Mouse (Mus musculus) heart, embryonic 13.5 days (tissue): ENCODE data around the gene Fam170b. TPM values are rescaled to one million over a fixed set of nuclear protein-coding genes. Genes with fewer than 3 reads are reported as not detected.

Experiments used
- ATAC-seq: fragments of 200-750 bp; cut with Nextera tagmentation; 2 replicates; pipeline ENCODE4 v1.8.0; 2017; ENCODE audit warnings: moderate TSS enrichment; ENCODE audit not compliant: insufficient number of reproducible peaks, low FRiP score, low TSS enrichment; ENCODE audit errors: extremely low read depth
- H3K27ac ChIP-seq: fragments of 300-500 bp; sonication (generic); replicated peaks from 2 replicates; pipeline ENCODE4 v1.5.1; 2015; ENCODE audit warnings: moderate library complexity, mild to moderate bottlenecking, inconsistent platforms
- H3K27me3 ChIP-seq: fragments of 300-500 bp; sonication (generic); replicated peaks from 2 replicates; pipeline ENCODE4 v1.6.1; 2015; ENCODE audit warnings: mild to moderate bottlenecking, inconsistent platforms
- H3K36me3 ChIP-seq: fragments of 300-500 bp; sonication (generic); 2 replicates; pipeline ENCODE4 v1.6.1; 2015; ENCODE audit warnings: mild to moderate bottlenecking, inconsistent platforms
- H3K4me1 ChIP-seq: fragments of 300-500 bp; sonication (generic); 2 replicates; pipeline ENCODE4 v1.6.1; 2015; ENCODE audit warnings: inconsistent platforms
- H3K4me2 ChIP-seq: fragments of 300-500 bp; sonication (generic); 2 replicates; pipeline ENCODE4 v1.6.1; 2015; ENCODE audit warnings: inconsistent platforms, mild to moderate bottlenecking, moderate library complexity
- H3K4me3 ChIP-seq: fragments of 300-500 bp; sonication (generic); 2 replicates; pipeline ENCODE4 v1.5.1; 2015; ENCODE audit warnings: moderate library complexity, mild to moderate bottlenecking, inconsistent platforms
- H3K9ac ChIP-seq: fragments of 300-500 bp; sonication (generic); 2 replicates; pipeline ENCODE4 v1.6.1; 2015; ENCODE audit warnings: inconsistent platforms, mild to moderate bottlenecking, moderate library complexity
- H3K9me3 ChIP-seq: fragments of 300-500 bp; sonication (generic); 2 replicates; pipeline ENCODE4 v1.6.1; 2016; ENCODE audit warnings: inconsistent platforms
- WGBS: fragments of 180-500 bp; shearing (Covaris S2); methylation state at CpG from one replicate; pipeline ENCODE4 v1.1.7; 2015; ENCODE audit warnings: mixed read lengths; 5-methylcytosine and 5-hydroxymethylcytosine counted together
- polyA plus RNA-seq: library from polyadenylated mRNA; unstranded; fragments of >200 nt; fragmentation: Nextera tagmentation; extraction: Ambion mirVana; gene quantifications from 2 replicates; pipeline ENCODE4 v1.2.1, GENCODE M21; 2015

The Fam170b gene
- polyA plus RNA-seq, 1 experiment from 2014 or later: 0.08 TPM

DNA sequence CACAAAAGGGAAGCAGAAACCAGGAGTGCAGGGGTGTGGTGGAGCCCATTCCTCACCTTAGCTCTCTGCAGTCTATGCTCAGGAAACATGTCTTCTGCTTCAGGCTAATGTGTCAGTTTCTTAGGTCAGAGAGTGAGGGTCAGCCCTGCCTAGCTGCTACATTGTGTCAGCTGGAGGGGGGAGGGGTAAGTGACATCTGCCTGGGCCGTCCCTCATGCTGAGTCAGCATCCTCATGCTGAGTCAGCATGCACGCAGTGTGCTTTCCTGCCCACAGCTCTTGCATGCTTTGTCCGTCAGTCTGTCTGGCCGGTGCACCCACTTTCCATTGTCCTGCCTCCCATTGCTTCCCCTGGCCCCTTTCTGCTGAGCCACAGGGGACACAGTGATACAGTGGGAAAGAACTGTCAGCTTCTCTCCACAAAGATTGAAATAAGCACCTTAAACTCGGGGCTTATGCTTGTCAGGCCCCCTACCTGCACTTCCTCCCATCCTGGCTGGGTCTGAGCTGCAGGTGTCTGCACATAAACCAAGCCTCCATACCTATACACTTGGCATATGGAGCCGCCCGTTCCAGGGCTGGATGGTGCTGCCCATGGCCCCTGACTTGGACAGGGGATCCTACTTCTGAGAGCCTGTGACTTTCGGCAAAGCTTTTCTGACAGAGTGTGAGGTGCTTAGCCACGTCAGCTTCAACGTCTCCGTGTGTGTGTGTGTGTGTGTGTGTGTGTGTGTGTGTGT lies 26.2 kb downstream of the Fam170b start:
- peak overlapping the region; percentile 68 for H3K27ac ChIP-seq
- H3K9me3 ChIP-seq: no peaks in the 10 kb centered on the region
- peaks cover 6% of the 10 kb centered on the region; the same call in 1 of the 2 replicates for H3K27me3 ChIP-seq
- ATAC-seq: no peak
- peaks cover 18% of the 10 kb centered on the region for H3K36me3 ChIP-seq
- H3K4me2 ChIP-seq: peak overlapping the region; percentile 56; the same call in 1 of the 2 replicates
- peaks cover 58% of the 10 kb centered on the region for H3K4me1 ChIP-seq
- no peak overlapping the region for H3K4me3 ChIP-seq
- peak overlapping the region; percentile 50 for H3K9ac ChIP-seq
- 53% methylated on average over 11 of the region's 11 CpGs for WGBS

DNA sequence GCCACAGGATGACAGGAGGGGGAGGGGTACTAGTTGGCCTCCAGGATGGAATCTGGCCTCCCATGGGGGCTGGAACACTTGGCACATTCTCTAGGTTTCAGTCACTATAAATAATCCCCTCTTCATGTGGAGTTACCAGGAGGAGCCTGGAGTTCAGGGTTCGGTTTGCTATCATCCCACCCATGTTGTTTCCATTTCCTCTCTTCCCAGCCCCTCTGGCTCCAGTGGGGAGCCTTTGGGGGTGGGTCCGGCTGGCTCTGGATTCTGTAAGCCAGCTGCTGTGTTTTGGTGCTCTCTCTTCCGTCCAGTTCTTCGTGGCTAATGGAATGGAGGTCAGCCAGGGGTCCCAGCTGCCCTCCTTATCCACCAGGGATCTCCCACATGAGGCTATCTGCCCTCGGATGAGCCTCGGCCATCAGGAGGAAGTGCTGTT lies 27.4 kb downstream of the Fam170b start:
- peak overlapping the region; percentile 56 for H3K4me2 ChIP-seq
- peaks cover 21% of the 10 kb centered on the region for H3K36me3 ChIP-seq
- H3K27me3 ChIP-seq: peaks cover 6% of the 10 kb centered on the region; the same call in 1 of the 2 replicates
- peaks cover 57% of the 10 kb centered on the region for H3K4me1 ChIP-seq
- H3K4me3 ChIP-seq: peak overlapping the region; percentile 5; the same call in 1 of the 2 replicates
- 7% methylated on average over 6 of the region's 6 CpGs for WGBS
- H3K9ac ChIP-seq: peak overlapping the region; percentile 63
- peak overlapping the region; percentile 91 for H3K27ac ChIP-seq
- no peaks in the 10 kb centered on the region for H3K9me3 ChIP-seq
- peak; percentile 64 for ATAC-seq

DNA sequence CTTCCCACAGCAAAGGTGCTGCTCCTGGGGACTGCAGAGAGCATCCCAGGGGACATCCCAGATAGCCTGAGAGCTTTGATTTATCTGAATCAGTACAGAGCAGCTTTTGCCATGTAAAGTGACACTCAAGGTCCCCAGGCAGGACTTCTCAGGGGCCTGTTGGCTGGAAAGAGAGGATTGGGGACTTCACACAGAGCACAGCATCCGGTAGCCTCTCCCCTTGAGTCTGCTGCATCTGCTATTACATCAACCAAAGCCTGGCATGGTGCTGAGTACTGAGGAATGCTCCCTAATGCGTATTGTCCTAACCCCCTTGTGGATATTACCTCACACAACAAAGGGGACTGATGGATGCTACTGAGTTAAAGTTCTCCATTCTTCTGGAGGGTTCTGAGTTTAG lies 27.9 kb downstream of the Fam170b start:
- H3K9ac ChIP-seq: peak overlapping the region; percentile 63

DNA sequence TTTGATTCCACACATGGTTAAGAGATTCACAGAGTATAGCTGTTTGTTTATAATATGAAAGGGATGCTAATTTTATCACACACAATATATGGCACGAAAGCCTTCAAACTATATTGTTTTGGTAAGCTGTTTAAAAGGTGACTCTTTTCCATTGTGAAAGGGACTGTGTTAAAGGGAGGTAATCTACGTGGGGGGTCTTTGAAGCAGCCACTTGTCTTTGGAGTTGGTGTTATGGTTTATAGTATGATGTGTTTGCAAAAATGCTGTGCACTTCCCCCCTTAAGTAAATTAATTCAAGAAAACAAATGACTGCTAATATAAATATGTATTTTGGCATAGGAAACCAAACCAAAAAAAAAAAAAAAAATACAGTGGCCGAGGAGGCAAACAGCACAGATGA lies 31.6 kb downstream of the Fam170b start:
- no peak overlapping the region for H3K27ac ChIP-seq
- ATAC-seq: no peak

More for the DNA sequence above, 27.9 kb downstream of the Fam170b start:
- Histone ChIP-seq H3K27ac (peak overlapping the region; percentile 91), H3K9me3 (no peaks in the 10 kb centered on the region), H3K4me2 (peak overlapping the region; percentile 56), H3K4me1 (peaks cover 52% of the 10 kb centered on the region), H3K36me3 (peaks cover 21% of the 10 kb centered on the region), H3K27me3 (peaks cover 6% of the 10 kb centered on the region; the same call in 1 of the 2 replicates), H3K4me3 (0 out of 2 replicates have a peak overlapping the region, but pooled peaks have one; percentile 5)
- ATAC-seq: no peak
- WGBS: 37% methylated on average over 2 of the region's 2 CpGs

DNA sequence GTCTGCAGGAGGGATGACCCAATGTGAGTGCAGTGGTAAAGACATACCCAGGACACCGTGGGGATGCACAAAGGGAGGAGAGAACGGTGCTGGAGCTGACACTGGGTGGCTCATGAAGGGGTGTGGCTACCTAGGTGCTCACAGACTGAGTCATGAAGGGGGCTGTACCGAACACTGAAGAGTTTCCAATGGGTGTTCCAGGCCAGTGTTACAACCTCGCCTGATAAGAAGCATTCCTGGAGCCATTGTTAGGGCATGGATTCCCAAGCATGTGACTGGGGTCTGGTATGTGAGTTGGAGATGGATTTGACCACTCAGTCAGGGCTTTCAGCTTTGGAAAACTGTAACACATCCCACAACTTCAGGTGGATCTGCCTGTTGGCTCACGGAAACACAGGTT lies 38.2 kb downstream of the Fam170b start:
- Histone ChIP-seq H3K9me3 (no peaks in the 10 kb centered on the region), H3K4me1 (peaks cover 16% of the 10 kb centered on the region), H3K9ac (no peak overlapping the region), H3K4me2 (no peak overlapping the region), H3K27ac (0 out of 2 replicates have a peak overlapping the region, but pooled peaks have one; percentile 22), H3K27me3 (no peaks in the 10 kb centered on the region), H3K36me3 (no peaks in the 10 kb centered on the region; the same call in 1 of the 2 replicates), H3K4me3 (no peak overlapping the region)
- WGBS: 57% methylated on average over 5 of the region's 5 CpGs
- no peak for ATAC-seq

More for the DNA sequence above, 31.6 kb downstream of the Fam170b start:
- Histone ChIP-seq H3K27me3 (no peaks in the 10 kb centered on the region), H3K9ac (no peak overlapping the region), H3K36me3 (peaks cover 21% of the 10 kb centered on the region), H3K4me2 (no peak overlapping the region), H3K9me3 (no peaks in the 10 kb centered on the region), H3K4me3 (no peak overlapping the region), H3K4me1 (peaks cover 20% of the 10 kb centered on the region)
- WGBS: 67% methylated on average over 3 of the region's 3 CpGs

DNA sequence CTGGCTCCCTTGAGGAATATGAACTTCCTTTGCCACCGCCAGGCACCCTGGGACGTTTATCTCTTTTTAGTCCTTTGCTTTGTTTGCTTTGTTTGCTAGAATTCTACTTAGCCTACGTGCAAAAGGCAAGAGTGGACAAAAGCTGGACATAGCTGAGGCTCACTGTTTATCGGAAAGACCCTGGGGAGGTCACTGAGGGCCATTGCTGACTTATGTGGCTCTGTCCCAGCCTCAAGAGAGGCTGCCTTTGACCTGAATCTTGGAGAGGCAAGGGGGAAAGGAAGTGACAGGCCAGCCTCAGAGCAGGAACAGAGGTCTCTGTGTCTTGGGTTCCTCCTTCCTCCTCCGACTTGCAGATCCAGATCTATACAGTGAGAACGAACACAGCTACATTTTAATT lies 43.8 kb downstream of the Fam170b start:
- H3K4me2 ChIP-seq: no peak overlapping the region
- H3K36me3 ChIP-seq: no peaks in the 10 kb centered on the region; the same call in 1 of the 2 replicates
- no peak overlapping the region for H3K4me3 ChIP-seq
- peaks cover 44% of the 10 kb centered on the region for H3K4me1 ChIP-seq
- H3K9ac ChIP-seq: no peak overlapping the region
- no peak overlapping the region; the same call in 1 of the 2 replicates for H3K27ac ChIP-seq
- ATAC-seq: no peak
- H3K27me3 ChIP-seq: no peaks in the 10 kb centered on the region
- 56% methylated on average over 6 of the region's 6 CpGs for WGBS
- H3K9me3 ChIP-seq: no peaks in the 10 kb centered on the region

DNA sequence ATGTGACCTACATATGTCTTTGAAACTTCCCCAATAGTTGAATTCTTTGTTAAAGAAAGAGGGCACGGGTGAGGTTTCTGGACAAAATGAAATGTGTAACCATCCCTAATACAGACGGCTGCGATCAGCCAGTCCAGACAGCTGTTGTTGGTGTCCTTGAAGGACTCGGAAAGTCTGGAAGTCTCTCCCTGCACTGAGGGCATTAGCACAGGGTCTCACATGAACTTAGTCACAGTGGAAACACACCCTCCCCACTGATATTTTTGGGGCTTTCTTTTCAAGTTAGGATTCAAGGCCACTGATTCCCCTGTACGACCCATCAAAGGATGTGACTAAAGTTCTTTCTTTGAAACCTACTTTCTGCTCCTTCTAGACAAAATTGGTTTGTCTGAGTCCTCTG lies 46.6 kb downstream of the Fam170b start:
- peaks cover 51% of the 10 kb centered on the region for H3K4me1 ChIP-seq
- WGBS: 76% methylated on average over 5 of the region's 5 CpGs
- peak overlapping the region; percentile 82 for H3K27ac ChIP-seq
- no peaks in the 10 kb centered on the region for H3K9me3 ChIP-seq
- no peak for ATAC-seq
- no peaks in the 10 kb centered on the region for H3K36me3 ChIP-seq
- H3K27me3 ChIP-seq: no peaks in the 10 kb centered on the region
- no peak overlapping the region for H3K9ac ChIP-seq
- no peak overlapping the region for H3K4me3 ChIP-seq
- no peak overlapping the region for H3K4me2 ChIP-seq

DNA sequence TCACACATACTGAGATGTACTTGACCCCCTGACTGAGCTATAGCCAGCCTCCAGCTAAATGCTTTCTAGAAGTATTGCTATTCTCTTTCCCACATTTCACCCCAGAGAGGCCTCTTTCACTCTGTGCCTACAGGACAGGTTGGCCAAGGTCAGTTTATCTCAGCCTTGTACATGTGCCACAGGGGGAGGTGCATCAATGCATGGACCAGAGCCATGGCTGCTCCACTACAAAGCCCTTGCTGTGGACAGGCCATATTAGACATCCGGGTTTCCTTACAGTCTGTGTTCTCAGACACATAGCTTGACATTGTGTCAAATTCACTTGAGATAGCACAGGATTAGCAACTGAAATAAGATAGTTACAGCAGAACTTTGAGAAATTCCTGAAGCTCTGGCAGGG lies 47.9 kb downstream of the Fam170b start:
- 0 out of 2 replicates have a peak overlapping the region, but pooled peaks have one; percentile 0 for H3K4me2 ChIP-seq
- H3K4me1 ChIP-seq: peaks cover 49% of the 10 kb centered on the region
- H3K36me3 ChIP-seq: no peaks in the 10 kb centered on the region
- H3K9ac ChIP-seq: no peak overlapping the region
- peak overlapping the region; percentile 82 for H3K27ac ChIP-seq
- H3K4me3 ChIP-seq: no peak overlapping the region
- no peaks in the 10 kb centered on the region for H3K9me3 ChIP-seq
- 18% methylated on average over 1 of the region's 1 CpGs for WGBS
- peak; percentile 50; the same call in 1 of the 2 replicates for ATAC-seq
- H3K27me3 ChIP-seq: no peaks in the 10 kb centered on the region

Other genes with a start within 250 kb of the Fam170b start
- 0.08 and 0.11 TPM in 2 replicates for gene Prrxl1, start 234.6 kb upstream of the Fam170b start, polyA plus RNA-seq
- gene 3425401B19Rik, start 148.7 kb upstream of the Fam170b start, polyA plus RNA-seq: 8.5 and 10.6 TPM in 2 replicates
- gene Tmem273, start 48.0 kb upstream of the Fam170b start, polyA plus RNA-seq: 0.76 and 1.0 TPM in 2 replicates
- 15.8 and 16.1 TPM in 2 replicates for gene Vstm4, start 22.8 kb downstream of the Fam170b start, polyA plus RNA-seq
- gene Lrrc18, start 157.4 kb downstream of the Fam170b start, polyA plus RNA-seq: 0.17 TPM in 2 replicates